Mouse (Mus musculus) midbrain, embryonic 14.5 days (tissue): ENCODE results near the gene Stom. TPM values are rescaled to one million over a fixed set of nuclear protein-coding genes. Genes with fewer than 3 reads are reported as not detected.

ENCODE experiments used
- ATAC-seq: fragments of 200-750 bp; cut with Nextera tagmentation; 2 replicates; pipeline ENCODE4 v1.8.0; 2017; ENCODE audit warnings: moderate number of reproducible peaks, moderate library complexity; ENCODE audit not compliant: low FRiP score, low TSS enrichment
- DNase-seq: peaks from one replicate; pipeline ENCODE4 v3.0.0-alpha.2; 2015
- H3K27ac ChIP-seq: fragments of 300-500 bp; sonication (generic); replicated peaks from 2 replicates; pipeline ENCODE4 v1.5.1; 2014; ENCODE audit warnings: mild to moderate bottlenecking, low read depth, low read length, moderate library complexity
- H3K27me3 ChIP-seq: fragments of 300-500 bp; sonication (generic); 2 replicates; pipeline ENCODE4 v1.6.1; 2014; ENCODE audit warnings: low read length, control low read depth, mixed read lengths; ENCODE audit not compliant: control insufficient read depth, insufficient read depth
- H3K36me3 ChIP-seq: fragments of 300-500 bp; sonication (generic); 2 replicates; pipeline ENCODE4 v1.6.1; 2014; ENCODE audit warnings: low read length, control low read depth; ENCODE audit not compliant: control insufficient read depth, insufficient read depth
- H3K4me1 ChIP-seq: fragments of 300-500 bp; sonication (generic); 2 replicates; pipeline ENCODE4 v1.6.1; 2014; ENCODE audit warnings: mild to moderate bottlenecking, antibody characterized with exemption, low read length, control low read depth; ENCODE audit not compliant: control insufficient read depth, insufficient read depth
- H3K4me2 ChIP-seq: fragments of 300-500 bp; sonication (generic); 2 replicates; pipeline ENCODE4 v1.6.1; 2014; ENCODE audit warnings: mild to moderate bottlenecking, low read length, moderate library complexity
- H3K4me3 ChIP-seq: fragments of 300-500 bp; sonication (generic); replicated peaks from 2 replicates; pipeline ENCODE4 v1.5.1; 2014; ENCODE audit warnings: low read depth, low read length
- H3K9ac ChIP-seq: fragments of 300-500 bp; sonication (generic); replicated peaks from 2 replicates; pipeline ENCODE4 v1.6.1; 2014; ENCODE audit warnings: mild to moderate bottlenecking, low read length, moderate library complexity
- H3K9me3 ChIP-seq: fragments of 300-500 bp; sonication (generic); 2 replicates; pipeline ENCODE4 v1.6.1; 2016; ENCODE audit warnings: low read length, control low read depth, mixed read lengths; ENCODE audit not compliant: control insufficient read depth
- WGBS: fragments of 180-500 bp; shearing (Covaris S2); extraction: QIAGEN DNeasy Blood & Tissue Kit; methylation state at CpG from one replicate; pipeline ENCODE4 v1.1.7; 2014; 5-methylcytosine and 5-hydroxymethylcytosine counted together
- polyA plus RNA-seq: library from polyadenylated mRNA; unstranded; fragments of >200 nt; fragmentation: Nextera tagmentation; extraction: Ambion mirVana; gene quantifications from 2 replicates; pipeline ENCODE4 v1.2.1, GENCODE M21; 2014

Gene Stom
- 7.2 and 11.2 TPM in 2 replicates for polyA plus RNA-seq

- peak within 1 kb of the TSS; percentile 61 for H3K9ac ChIP-seq
- peak; percentile 99 for DNase-seq
- under 1% methylated on average over 45 of the region's 45 CpGs for WGBS
Observed at GRCm38 (mm10) chr2:35336388-35337280, at the start of gene Stom. TSS of gene Stom (minus strand) at chr2:35336976.

GRCm38 (mm10) chr2:35385441-35385871, 48.7 kb upstream of the Stom start:
- no peaks in the 10 kb centered on the region for H3K27me3 ChIP-seq
- no peak overlapping the region for H3K4me2 ChIP-seq
- no peaks in the 10 kb centered on the region for H3K36me3 ChIP-seq
- no peaks in the 10 kb centered on the region for H3K9me3 ChIP-seq
- ATAC-seq (no peak), DNase-seq (no peak)
- H3K4me3 ChIP-seq: no peak overlapping the region
- no peak overlapping the region for H3K27ac ChIP-seq
- no peak overlapping the region for H3K9ac ChIP-seq
- no peaks in the 10 kb centered on the region for H3K4me1 ChIP-seq
- WGBS: 83% methylated on average over 9 of the region's 9 CpGs

More at GRCm38 (mm10) chr2:35336388-35337280, at the start of gene Stom:
- Histone ChIP-seq H3K4me1 (peaks cover 7% of the 10 kb centered on the region; the same call in 1 of the 2 replicates), H3K27ac (peak within 1 kb of the TSS; percentile 63), H3K36me3 (no peaks in the 10 kb centered on the region), H3K9me3 (no peaks in the 10 kb centered on the region), H3K4me2 (peak within 1 kb of the TSS; percentile 89), H3K27me3 (no peaks in the 10 kb centered on the region), H3K4me3 (peak within 1 kb of the TSS; percentile 52)
- peak; percentile 98 for ATAC-seq

GRCm38 (mm10) chr2:35379306-35379705, 42.5 kb upstream of the Stom start:
- no peak overlapping the region for H3K9ac ChIP-seq
- no peaks in the 10 kb centered on the region for H3K4me1 ChIP-seq
- H3K27ac ChIP-seq: no peak overlapping the region
- WGBS: 77% methylated on average over 9 of the region's 9 CpGs
- H3K4me2 ChIP-seq: no peak overlapping the region
- H3K27me3 ChIP-seq: no peaks in the 10 kb centered on the region
- H3K36me3 ChIP-seq: no peaks in the 10 kb centered on the region
- DNase-seq: no peak
- H3K4me3 ChIP-seq: no peak overlapping the region
- no peaks in the 10 kb centered on the region for H3K9me3 ChIP-seq
- ATAC-seq: no peak

- Histone ChIP-seq H3K4me1 (no peaks in the 10 kb centered on the region), H3K27ac (no peak overlapping the region), H3K36me3 (no peaks in the 10 kb centered on the region), H3K9me3 (no peaks in the 10 kb centered on the region), H3K9ac (no peak overlapping the region), H3K4me3 (no peak overlapping the region), H3K4me2 (no peak overlapping the region), H3K27me3 (no peaks in the 10 kb centered on the region)
- DNase-seq: no peak
- 81% methylated on average over 6 of the region's 6 CpGs for WGBS
- no peak for ATAC-seq
Observed at GRCm38 (mm10) chr2:35377600-35377999, 40.8 kb upstream of the Stom start.

- ATAC-seq (no peak), DNase-seq (peak; percentile 73)
- H3K27ac ChIP-seq: no peak overlapping the region
- H3K4me2 ChIP-seq: no peak overlapping the region
- WGBS: 7% methylated on average over 3 of the region's 3 CpGs
- no peaks in the 10 kb centered on the region for H3K9me3 ChIP-seq
- no peaks in the 10 kb centered on the region for H3K36me3 ChIP-seq
- H3K27me3 ChIP-seq: no peaks in the 10 kb centered on the region
- no peaks in the 10 kb centered on the region for H3K4me1 ChIP-seq
- no peak overlapping the region for H3K4me3 ChIP-seq
- no peak overlapping the region for H3K9ac ChIP-seq
Observed at GRCm38 (mm10) chr2:35373003-35373402, 36.2 kb upstream of the Stom start.

GRCm38 (mm10) chr2:35370686-35371085, 33.9 kb upstream of the Stom start:
- Histone ChIP-seq H3K27me3 (no peaks in the 10 kb centered on the region), H3K4me2 (no peak overlapping the region), H3K4me3 (no peak overlapping the region), H3K4me1 (no peaks in the 10 kb centered on the region), H3K9ac (no peak overlapping the region), H3K27ac (no peak overlapping the region), H3K36me3 (no peaks in the 10 kb centered on the region), H3K9me3 (no peaks in the 10 kb centered on the region)
- no peak for DNase-seq
- ATAC-seq: no peak

- 88% methylated on average over 2 of the region's 2 CpGs for WGBS
- no peak for DNase-seq
- no peaks in the 10 kb centered on the region for H3K4me1 ChIP-seq
- no peaks in the 10 kb centered on the region for H3K27me3 ChIP-seq
- H3K9ac ChIP-seq: no peak within 1 kb of the TSS
- H3K9me3 ChIP-seq: peaks cover 2% of the 10 kb centered on the region; the same call in 1 of the 2 replicates
- no peak within 1 kb of the TSS for H3K4me3 ChIP-seq
- H3K36me3 ChIP-seq: no peaks in the 10 kb centered on the region
- no peak within 1 kb of the TSS for H3K4me2 ChIP-seq
- no peak for ATAC-seq
- no peak within 1 kb of the TSS for H3K27ac ChIP-seq
Observed at GRCm38 (mm10) chr2:35367629-35368028, 30.9 kb upstream of the Stom start, which contains the start of gene 4930568D16Rik. TSS of gene 4930568D16Rik (minus strand) at chr2:35367729.

GRCm38 (mm10) chr2:35349184-35349583, 12.4 kb upstream of the Stom start:
- no peaks in the 10 kb centered on the region for H3K9me3 ChIP-seq
- peak; percentile 67 for DNase-seq
- no peak overlapping the region for H3K27ac ChIP-seq
- no peak overlapping the region for H3K4me3 ChIP-seq
- H3K4me1 ChIP-seq: no peaks in the 10 kb centered on the region
- no peaks in the 10 kb centered on the region for H3K27me3 ChIP-seq
- H3K4me2 ChIP-seq: no peak overlapping the region
- H3K9ac ChIP-seq: no peak overlapping the region
- ATAC-seq: no peak
- WGBS: 60% methylated on average over 5 of the region's 5 CpGs
- no peaks in the 10 kb centered on the region for H3K36me3 ChIP-seq

- Histone ChIP-seq H3K4me3 (no peak overlapping the region), H3K4me1 (no peaks in the 10 kb centered on the region), H3K4me2 (no peak overlapping the region), H3K27ac (no peak overlapping the region), H3K9ac (no peak overlapping the region), H3K9me3 (no peaks in the 10 kb centered on the region), H3K36me3 (no peaks in the 10 kb centered on the region), H3K27me3 (no peaks in the 10 kb centered on the region)
- ATAC-seq (no peak), DNase-seq (no peak)
- WGBS: 86% methylated on average over 2 of the region's 2 CpGs
Observed at GRCm38 (mm10) chr2:35345984-35346383, 9.2 kb upstream of the Stom start.
